Mouse (Mus musculus) testis, postnatal 14 days (tissue): ENCODE measurements around the gene Gm10715.
A peak's percentile ranks its signal among the peaks of the same experiment; 100 is the strongest.
"Not testable (repeated sequence)": the region's sequence is repeated elsewhere in the genome, so short reads cannot be mapped to it uniquely, and the experiment has no call there.

Experiments used
- DNase-seq: peaks from one replicate; pipeline ENCODE4 v3.0.0; 2021; ENCODE audit warnings: low spot score

Gm10715 gene

GRCm38 (mm10) chr9:3036577-3036976 is at the start of gene Gm10715:
TSS of gene Gm10715 (plus strand) at chr9:3036877.
- DNase-seq, result not testable (repeated sequence)

GRCm38 (mm10) chr9:3000445-3000972 is 36.2 kb upstream of the Gm10715 start, which contains the start of gene Gm10722:
TSS of gene Gm10722 (plus strand) at chr9:3000922.
- DNase-seq, result peak; percentile 10

GRCm38 (mm10) chr9:3001006-3001405 is 35.7 kb upstream of the Gm10715 start:
- peak; percentile 57 for DNase-seq

- DNase-seq, result peak; percentile 100
Observed at GRCm38 (mm10) chr9:3001948-3002659, 34.6 kb upstream of the Gm10715 start.

- not testable (repeated sequence) for DNase-seq
Observed at GRCm38 (mm10) chr9:3002794-3003396, 33.8 kb upstream of the Gm10715 start, which contains the start of gene Gm11168. TSS of gene Gm11168 (plus strand) at chr9:3003346.

- not testable (repeated sequence) for DNase-seq
Observed at GRCm38 (mm10) chr9:3006179-3006578, 30.5 kb upstream of the Gm10715 start.

GRCm38 (mm10) chr9:3006636-3007035 is 30.0 kb upstream of the Gm10715 start:
- DNase-seq, result peak; percentile 92

- DNase-seq, result not testable (repeated sequence)
Observed at GRCm38 (mm10) chr9:3007272-3007671, 29.4 kb upstream of the Gm10715 start.

GRCm38 (mm10) chr9:3009331-3009730 is 27.3 kb upstream of the Gm10715 start:
- not testable (repeated sequence) for DNase-seq

- not testable (repeated sequence) for DNase-seq
Observed at GRCm38 (mm10) chr9:3012054-3012621, 24.5 kb upstream of the Gm10715 start.

- not testable (repeated sequence) for DNase-seq
Observed at GRCm38 (mm10) chr9:3012733-3013279, 23.9 kb upstream of the Gm10715 start, which contains the start of gene Gm10721. TSS of gene Gm10721 (plus strand) at chr9:3013140.

GRCm38 (mm10) chr9:3015354-3015753 is 21.3 kb upstream of the Gm10715 start, which contains the start of gene Gm10720:
TSS of gene Gm10720 (plus strand) at chr9:3015654.
- not testable (repeated sequence) for DNase-seq

- DNase-seq, result peak; percentile 13
Observed at GRCm38 (mm10) chr9:3015896-3016295, 20.8 kb upstream of the Gm10715 start.

GRCm38 (mm10) chr9:3017108-3017507 is 19.6 kb upstream of the Gm10715 start, which contains the start of gene Gm10719:
TSS of gene Gm10719 (plus strand) at chr9:3017408.
- not testable (repeated sequence) for DNase-seq

- DNase-seq, result peak; percentile 39
Observed at GRCm38 (mm10) chr9:3018944-3019343, 17.7 kb upstream of the Gm10715 start.

GRCm38 (mm10) chr9:3019835-3020727 is 16.6 kb upstream of the Gm10715 start:
- DNase-seq, result peak; percentile 89

GRCm38 (mm10) chr9:3022316-3023008 is 14.2 kb upstream of the Gm10715 start:
- peak; percentile 88 for DNase-seq

GRCm38 (mm10) chr9:3023312-3023984 is 13.2 kb upstream of the Gm10715 start, which contains the start of gene Gm10718:
TSS of gene Gm10718 (plus strand) at chr9:3023547.
- peak; percentile 65 for DNase-seq

GRCm38 (mm10) chr9:3023985-3024648 is 12.6 kb upstream of the Gm10715 start:
- peak; percentile 88 for DNase-seq
